Mouse (Mus musculus) kidney, postnatal 4 days (tissue): ENCODE measurements around the gene Ntng1.

Experiments
- DNase-seq, 2 experiments: peaks; one replicate each; pipeline ENCODE4 v3.0.0; 2021; ENCODE audit warnings: mixed read lengths in 2 of 2

Ntng1 gene

GRCm38 (mm10) chr3:110054125-110054524, 89.7 kb downstream of the Ntng1 start:
- no peak for DNase-seq

- DNase-seq, result no peak
Observed at GRCm38 (mm10) chr3:110048152-110048551, 95.7 kb downstream of the Ntng1 start.

DNA sequence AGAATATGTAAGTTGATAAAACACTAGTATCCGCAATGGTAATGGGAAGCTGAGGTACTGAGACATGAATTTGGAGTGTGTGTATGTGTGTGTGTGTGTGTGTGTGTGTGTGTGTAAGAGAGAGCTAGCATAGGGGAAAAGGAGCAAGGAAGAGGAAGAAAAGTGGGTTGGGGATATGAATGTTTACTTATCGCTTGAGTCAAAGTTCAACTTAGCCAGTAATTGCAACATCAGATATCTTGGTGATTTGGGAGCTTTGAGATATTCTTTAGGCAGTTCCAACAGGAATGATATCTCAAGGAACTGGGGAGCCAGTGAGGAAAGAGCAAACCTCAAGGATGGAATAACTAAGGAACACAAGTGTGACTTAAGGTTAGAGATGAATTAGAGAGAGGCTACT, 97.1 kb downstream of the Ntng1 start:
- no peak for DNase-seq

GRCm38 (mm10) chr3:110044209-110044608, 99.6 kb downstream of the Ntng1 start:
- DNase-seq, result no peak

DNA sequence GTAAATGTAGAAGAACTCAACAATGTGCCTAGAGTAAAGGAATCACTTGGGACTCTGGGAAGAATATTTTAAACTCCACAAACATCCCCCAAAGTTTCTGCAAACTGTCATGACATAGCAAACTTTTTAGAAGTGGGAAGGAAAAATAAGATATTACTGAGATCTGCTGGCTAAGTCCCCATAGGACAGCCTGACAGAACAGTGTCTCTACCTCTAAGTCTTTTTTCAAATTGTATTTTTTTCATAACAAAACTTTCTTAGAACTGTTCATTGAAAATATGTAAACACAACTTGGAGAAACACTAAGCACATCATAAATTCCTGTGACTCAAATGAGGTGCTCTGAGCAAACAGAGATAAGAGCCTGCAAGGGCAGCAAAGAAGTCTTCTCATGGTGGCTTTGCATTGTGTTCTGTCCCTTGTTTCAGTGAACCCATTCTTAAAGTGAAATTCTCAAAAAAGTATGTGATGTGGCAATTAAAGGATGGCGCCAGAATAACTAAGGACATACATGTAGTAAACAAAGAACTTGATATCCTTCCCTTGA, 100.1 kb downstream of the Ntng1 start:
- DNase-seq, result no peak

DNA sequence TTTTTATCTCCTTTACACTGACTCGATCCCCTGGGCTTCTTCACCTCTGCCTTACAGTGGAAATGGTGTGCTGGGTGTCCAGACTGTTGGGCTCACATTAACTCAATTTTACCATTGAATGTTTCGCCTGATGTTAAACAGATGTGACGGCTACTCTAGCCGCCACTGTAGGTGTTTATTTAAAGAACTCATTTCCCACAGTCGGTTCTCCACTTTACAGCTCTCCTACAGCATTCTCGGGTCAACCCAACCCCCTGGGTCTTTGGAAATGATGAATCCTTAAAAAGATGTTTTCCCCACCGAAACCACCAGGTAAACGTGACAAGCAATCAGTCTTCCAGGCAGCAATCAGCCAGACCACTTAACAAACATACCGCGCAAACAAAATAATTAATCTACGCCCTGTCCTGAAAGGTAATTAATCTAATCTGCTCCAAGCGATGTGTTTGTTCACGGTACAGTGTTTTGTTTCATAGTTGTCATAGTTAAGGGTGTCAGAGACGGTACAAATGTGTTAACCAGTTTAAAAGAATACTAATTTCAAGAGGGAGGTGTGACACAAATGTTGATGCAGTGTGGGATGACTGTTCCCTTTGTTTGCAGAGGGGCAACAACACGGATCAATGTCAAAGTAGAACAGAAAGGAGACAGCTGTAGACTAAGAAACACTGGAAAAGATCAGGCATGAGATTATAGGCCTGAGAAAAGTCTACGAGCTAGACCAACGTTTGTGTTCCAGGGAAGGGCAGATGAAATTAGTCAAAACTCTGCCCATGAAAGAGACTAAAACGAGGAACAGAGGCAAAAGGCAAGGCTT, 120.8 kb downstream of the Ntng1 start:
- DNase-seq, result no peak

DNA sequence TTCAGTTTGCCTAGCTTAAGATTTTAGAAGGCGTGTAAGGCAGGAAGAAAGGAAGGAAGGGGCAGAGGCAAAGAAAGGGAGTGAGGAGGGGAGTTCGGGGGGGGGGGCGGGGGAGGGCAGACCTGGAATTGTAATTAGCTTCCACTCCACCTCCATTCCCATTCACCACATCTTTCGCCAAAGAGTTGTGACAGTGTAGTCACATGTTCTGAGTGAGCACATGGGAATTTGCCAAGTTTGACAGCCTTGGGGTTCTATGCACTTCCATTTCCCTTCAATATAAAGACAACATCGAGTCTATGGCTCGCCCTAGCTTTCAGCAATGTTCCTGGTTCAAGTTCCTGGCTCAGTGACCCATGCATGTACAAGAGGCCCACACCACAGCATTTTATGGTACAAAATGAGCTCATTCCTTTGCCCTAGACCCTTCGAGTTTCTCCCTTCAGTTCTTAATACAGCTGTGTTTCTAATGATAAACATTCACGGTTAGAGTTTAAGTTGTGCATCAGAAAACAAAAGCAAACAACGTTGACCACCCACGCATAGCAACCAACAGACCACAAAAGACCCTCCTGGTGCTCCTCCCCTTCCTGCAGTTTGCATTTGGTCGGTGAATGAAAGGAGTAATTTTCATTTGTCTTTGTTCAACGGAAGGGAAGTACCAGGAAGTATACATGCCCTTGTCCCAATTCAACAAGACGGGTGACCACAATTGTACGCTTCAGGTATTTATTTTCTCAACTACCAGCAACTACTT, 132.8 kb downstream of the Ntng1 start:
- DNase-seq, result no peak

DNA sequence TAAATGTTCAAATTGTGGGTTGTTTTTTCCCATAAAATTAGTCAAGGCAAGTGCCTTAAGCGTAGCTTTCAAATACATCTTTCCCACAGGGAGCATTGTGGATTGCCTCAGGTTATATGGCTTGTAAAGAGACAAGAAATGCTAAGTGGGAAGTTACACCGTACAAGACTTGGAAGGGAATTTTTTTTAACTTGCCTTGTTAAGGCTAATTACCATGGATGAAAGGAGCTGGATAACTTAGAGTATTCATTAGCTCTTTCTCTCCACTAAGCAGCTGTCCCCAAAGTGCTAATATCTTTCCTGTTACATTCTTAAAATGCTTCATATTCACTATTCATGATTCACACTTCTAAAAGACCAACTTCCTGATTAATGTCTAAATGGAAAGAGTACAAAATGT, 133.4 kb downstream of the Ntng1 start:
- no peak for DNase-seq

DNA sequence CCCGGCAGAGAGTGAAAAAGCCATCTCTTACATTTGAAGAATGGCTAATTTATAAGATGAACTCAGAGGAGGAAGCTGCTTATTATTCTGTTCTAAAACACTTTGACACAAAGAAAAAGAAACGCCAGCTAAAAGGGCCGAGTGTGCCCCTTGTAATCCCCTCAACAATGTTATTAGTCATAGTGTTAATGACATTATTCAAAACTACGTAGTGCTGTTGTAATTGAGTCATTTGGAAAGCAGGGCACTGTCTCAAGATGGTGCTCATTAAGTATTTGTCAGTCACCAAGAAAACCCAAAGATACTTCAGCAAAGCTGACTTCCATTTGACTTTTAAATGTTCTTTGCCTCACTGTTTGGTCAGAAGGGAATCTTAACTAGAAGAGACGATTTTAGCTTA, 143.5 kb downstream of the Ntng1 start:
- no peak for DNase-seq

- no peak for DNase-seq
Observed at GRCm38 (mm10) chr3:109995663-109996024, 148.2 kb downstream of the Ntng1 start.

- DNase-seq, result no peak
Observed at GRCm38 (mm10) chr3:109994978-109995662, 148.7 kb downstream of the Ntng1 start.

DNA sequence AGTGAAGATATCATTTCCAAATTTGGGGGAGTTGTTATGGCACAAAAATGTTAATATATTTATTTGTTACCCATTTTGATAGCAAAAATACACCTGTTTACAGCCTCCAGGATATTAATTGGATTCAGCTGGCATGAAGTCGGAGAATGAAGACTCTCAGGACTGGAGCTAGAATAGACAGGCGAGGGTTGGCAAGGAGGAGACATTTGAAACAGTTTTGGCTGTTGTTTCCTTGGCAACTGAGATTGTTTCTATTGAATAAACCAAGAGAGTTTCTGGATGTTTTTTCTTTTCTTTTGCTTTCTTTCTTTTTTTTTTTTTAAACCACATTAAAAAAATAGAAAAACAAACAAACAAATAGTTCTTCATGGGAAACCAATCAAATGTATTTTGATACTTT, 159.7 kb downstream of the Ntng1 start:
- DNase-seq, result no peak

DNA sequence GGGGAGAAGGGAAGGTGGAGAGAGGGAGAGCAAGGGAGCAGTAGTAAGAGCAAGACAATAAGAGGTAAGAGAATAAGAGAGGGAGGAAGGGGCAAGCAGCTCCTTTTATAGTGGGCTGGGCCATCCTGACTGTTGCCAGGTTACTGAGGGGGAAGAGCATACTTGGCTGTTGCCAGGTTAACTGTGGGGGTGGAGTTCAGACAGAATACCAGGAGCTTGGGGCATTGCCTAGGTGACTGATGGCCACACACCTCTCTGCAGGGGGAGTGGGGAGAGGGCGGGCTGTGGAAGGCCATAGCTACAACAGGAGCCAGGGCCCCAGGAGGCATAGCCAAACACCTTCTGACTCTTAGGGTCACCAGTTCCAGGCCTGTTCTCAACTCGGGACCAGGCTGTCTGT, 166.2 kb downstream of the Ntng1 start:
- no peak for DNase-seq

GRCm38 (mm10) chr3:109975106-109975505, 168.7 kb downstream of the Ntng1 start:
- no peak for DNase-seq

GRCm38 (mm10) chr3:109971465-109971864, 172.3 kb downstream of the Ntng1 start:
- DNase-seq, result no peak

DNA sequence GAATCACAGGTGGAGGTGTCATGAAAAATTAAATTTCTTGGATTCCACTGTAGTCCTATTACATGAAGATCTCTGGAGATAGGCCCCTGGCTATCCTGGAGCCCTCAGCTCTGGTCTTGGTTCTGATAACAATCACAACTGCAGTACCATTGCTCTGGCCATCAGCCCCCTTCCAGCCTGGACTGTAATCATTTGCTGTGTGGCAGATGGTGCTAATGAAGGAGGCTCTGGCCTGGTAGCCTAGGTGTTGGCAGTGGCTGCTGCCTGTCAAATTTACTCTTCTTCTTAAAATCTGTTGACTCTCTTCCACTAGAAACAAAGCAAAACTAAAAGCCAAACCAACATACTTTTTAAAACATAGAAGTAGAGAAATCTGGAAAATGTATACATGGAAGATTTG, 173.6 kb downstream of the Ntng1 start:
- DNase-seq, result no peak

GRCm38 (mm10) chr3:109962631-109963030, 181.2 kb downstream of the Ntng1 start:
- no peak for DNase-seq

DNA sequence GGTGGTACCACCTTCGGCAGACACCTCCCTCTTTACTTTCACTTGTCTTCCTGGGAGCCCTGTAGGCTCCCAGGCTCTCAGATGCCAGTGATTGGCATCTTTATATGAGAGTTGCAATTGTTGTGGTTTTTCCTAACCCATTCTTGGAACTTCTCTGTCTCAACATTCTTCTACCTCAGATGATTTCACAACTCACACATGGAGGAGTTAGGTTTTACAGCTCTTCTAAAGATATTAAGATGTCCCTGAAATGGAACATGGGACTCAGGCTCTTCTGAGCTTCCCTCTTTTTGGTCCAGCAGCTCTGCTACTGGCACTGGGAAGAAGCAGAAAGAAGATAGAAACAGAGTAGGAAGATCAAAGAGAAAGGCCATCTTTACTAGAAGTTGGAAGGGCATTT, 200.9 kb downstream of the Ntng1 start:
- DNase-seq, result no peak

- no peak for DNase-seq
Observed at GRCm38 (mm10) chr3:109937634-109938033, 206.2 kb downstream of the Ntng1 start.

- peak; percentile 3 to 14 for DNase-seq
Observed at GRCm38 (mm10) chr3:109936275-109936674, 207.5 kb downstream of the Ntng1 start.

- no peak for DNase-seq
Observed at GRCm38 (mm10) chr3:109932261-109932660, 211.6 kb downstream of the Ntng1 start.

- no peak for DNase-seq
Observed at GRCm38 (mm10) chr3:109931021-109931420, 212.8 kb downstream of the Ntng1 start.

DNA sequence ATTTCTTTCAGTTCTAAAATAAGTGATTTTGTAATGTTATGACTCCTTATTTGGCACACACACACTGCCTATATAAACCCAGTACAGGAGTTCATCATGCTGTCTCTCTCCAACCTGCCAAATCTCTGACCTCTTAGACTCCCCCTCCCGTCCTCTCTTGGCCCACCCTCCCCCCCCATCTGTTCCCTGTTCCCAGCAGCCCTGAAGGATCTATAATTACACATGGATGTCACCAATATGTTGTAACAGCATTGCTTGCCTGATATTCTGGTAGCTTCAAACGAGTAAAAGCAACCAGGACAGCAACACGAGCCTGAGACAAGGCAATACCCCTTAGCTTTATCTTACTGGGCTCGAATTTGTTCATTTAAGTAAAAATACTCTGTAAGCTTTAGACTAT, 220.0 kb downstream of the Ntng1 start:
- DNase-seq, result no peak
